ENCODE assay signal across 10 mouse cellular contexts in genomic region chr3:129708157-129708556, GRCm38 (mm10). TPM values are rescaled to one million over a fixed set of nuclear protein-coding genes. Genes with fewer than 3 reads are reported as not detected.
DNase-seq lines count a peak whose midpoint lies in the region; ATAC-seq and TF ChIP-seq lines count a peak whose summit lies in the region.
"Had no signal": no experiment of that assay in that cellular context is flagged by ENCODE, and none has a peak within 500 bp of the region (broad histone marks: within the 10 kb centered on the region; RNA-seq: fewer than 3 reads in every experiment).

No protein-coding gene starts in this region.

- no peaks in the 10 kb centered on the region for H3K79me3 ChIP-seq in C2C12 (ENCODE audit: low read depth)

- intact Hi-C loops in heart, postnatal 25 days (cut with DNase I) = no loop called here

- WGBS in heart, embryonic 16.5 days = 16% methylated on average over 5 of the region's 5 CpGs
- WGBS in forebrain, embryonic 15.5 days = 21% methylated on average over 5 of the region's 5 CpGs
- 19% methylated on average over 5 of the region's 5 CpGs for WGBS in midbrain, postnatal 0 days

- H3K4me2 ChIP-seq in heart, embryonic 16.5 days (ENCODE audit: low read depth, low read length) = no peak overlapping the region
- H3K4me2 ChIP-seq in forebrain, embryonic 15.5 days (replicated peaks) = no peak overlapping the region
- no peak overlapping the region for H3K4me2 ChIP-seq in midbrain, postnatal 0 days (ENCODE audit: low read depth, low read length, poor library complexity, severe bottlenecking)
- H3K4me2 ChIP-seq: embryonic facial prominence, embryonic 15.5 days; liver, embryonic 15.5 days had no signal

- 0 out of 2 replicates have a peak, but pooled peaks have one; percentile 18 for ATAC-seq in heart, embryonic 16.5 days (replicated peaks; ENCODE audit: extremely low read depth, insufficient read depth, low FRiP score)
- 0 out of 2 replicates have a peak, but pooled peaks have one; percentile 46 for ATAC-seq in forebrain, embryonic 15.5 days (replicated peaks)
- peak; percentile 27; the same call in 1 of the 2 replicates for ATAC-seq in midbrain, postnatal 0 days (ENCODE audit: low FRiP score)
- no peak for ATAC-seq in erythroblast, adult 5-6 weeks (replicated peaks; ENCODE audit: low FRiP score, poor library complexity, severe bottlenecking)

- no peaks in the 10 kb centered on the region for H3K27me3 ChIP-seq in heart, embryonic 16.5 days (ENCODE audit: control insufficient read depth, insufficient read depth, low read length)
- no peaks in the 10 kb centered on the region for H3K27me3 ChIP-seq in C2C12 (ENCODE audit: control insufficient read depth, insufficient read depth, insufficient read length)
- H3K27me3 ChIP-seq in forebrain, embryonic 15.5 days = no peaks in the 10 kb centered on the region
- no peaks in the 10 kb centered on the region for H3K27me3 ChIP-seq in midbrain, postnatal 0 days (ENCODE audit: insufficient read depth, low read length)
- H3K27me3 ChIP-seq: embryonic facial prominence, embryonic 15.5 days; liver, embryonic 15.5 days had no signal

- no peak for DNase-seq in heart, postnatal 25 days (ENCODE audit: low spot score)
- peak; percentile 63 for DNase-seq in adipocyte (ENCODE audit: low spot score)
- DNase-seq in layer of hippocampus, postnatal 10 days (ENCODE audit: low spot score in 2 of 2) = peak; percentile 66 to 67
- DNase-seq in midbrain, postnatal 0 days (ENCODE audit: low spot score) = peak; percentile 61

- H3K27ac ChIP-seq in heart, embryonic 16.5 days (ENCODE audit: low read length) = no peak overlapping the region
- no peak overlapping the region for H3K27ac ChIP-seq in forebrain, embryonic 15.5 days (replicated peaks)
- H3K27ac ChIP-seq in midbrain, postnatal 0 days (ENCODE audit: low read depth, low read length) = no peak overlapping the region
- H3K27ac ChIP-seq: embryonic facial prominence, embryonic 15.5 days; liver, embryonic 15.5 days had no signal

- no peaks in the 10 kb centered on the region for H3K4me1 ChIP-seq in heart, embryonic 16.5 days (ENCODE audit: control insufficient read depth, insufficient read depth, low read length)
- H3K4me1 ChIP-seq in forebrain, embryonic 15.5 days = no peaks in the 10 kb centered on the region
- H3K4me1 ChIP-seq in midbrain, postnatal 0 days (ENCODE audit: insufficient read depth, low read length) = no peaks in the 10 kb centered on the region
- H3K4me1 ChIP-seq: embryonic facial prominence, embryonic 15.5 days; liver, embryonic 15.5 days had no signal

- H3K9me3 ChIP-seq in heart, embryonic 16.5 days (replicated peaks; ENCODE audit: control insufficient read depth, low read length) = no peaks in the 10 kb centered on the region
- H3K9me3 ChIP-seq in forebrain, embryonic 15.5 days = no peaks in the 10 kb centered on the region
- H3K9me3 ChIP-seq in midbrain, postnatal 0 days (ENCODE audit: low read length) = no peaks in the 10 kb centered on the region
- H3K9me3 ChIP-seq: embryonic facial prominence, embryonic 15.5 days; liver, embryonic 15.5 days had no signal

- no peak overlapping the region for H3ac ChIP-seq in C2C12 (ENCODE audit: control insufficient read depth, insufficient read length, low read depth)

- no peaks in the 10 kb centered on the region for H3K79me2 ChIP-seq in C2C12 (ENCODE audit: control insufficient read depth, insufficient read depth)

- H3K36me3 ChIP-seq in heart, embryonic 16.5 days (ENCODE audit: control insufficient read depth, insufficient read depth) = no peaks in the 10 kb centered on the region
- H3K36me3 ChIP-seq in C2C12 (ENCODE audit: control insufficient read depth, insufficient read depth) = no peaks in the 10 kb centered on the region
- H3K36me3 ChIP-seq in forebrain, embryonic 15.5 days = no peaks in the 10 kb centered on the region
- 0 out of 2 replicates have a peak, but pooled peaks cover 8% of the 10 kb centered on the region for H3K36me3 ChIP-seq in midbrain, postnatal 0 days (ENCODE audit: insufficient read depth, low read length)
- H3K36me3 ChIP-seq: embryonic facial prominence, embryonic 15.5 days; liver, embryonic 15.5 days had no signal

- H3K9ac ChIP-seq in heart, embryonic 16.5 days (ENCODE audit: low read length) = no peak overlapping the region
- H3K9ac ChIP-seq in forebrain, embryonic 15.5 days (replicated peaks) = no peak overlapping the region
- no peak overlapping the region for H3K9ac ChIP-seq in midbrain, postnatal 0 days (replicated peaks; ENCODE audit: low read length, poor library complexity, severe bottlenecking)
- H3K9ac ChIP-seq: embryonic facial prominence, embryonic 15.5 days; liver, embryonic 15.5 days had no signal

- no peak overlapping the region for H3K4me3 ChIP-seq in heart, embryonic 16.5 days (ENCODE audit: low read length)
- H3K4me3 ChIP-seq in C2C12 (ENCODE audit: insufficient read depth, poor library complexity, severe bottlenecking) = no peak overlapping the region
- H3K4me3 ChIP-seq in forebrain, embryonic 15.5 days = no peak overlapping the region
- H3K4me3 ChIP-seq in midbrain, postnatal 0 days (ENCODE audit: low read depth, low read length) = no peak overlapping the region
- H3K4me3 ChIP-seq: embryonic facial prominence, embryonic 15.5 days; liver, embryonic 15.5 days had no signal

- TF ChIP-seq CTCF in C2C12 (IDR thresholded peaks at IDR 0.05; ENCODE audit: control insufficient read depth, insufficient read depth, insufficient read length) = peak; percentile 33
- peak; percentile 76 for TF ChIP-seq CTCF in midbrain, postnatal 0 days (IDR thresholded peaks at IDR 0.05)

TF ChIP-seq in C2C12, 6 proteins besides CTCF, POLR2A, EP300 and RAD21:
- TF ChIP-seq MYOD1 (IDR thresholded peaks at IDR 0.05; ENCODE audit: control insufficient read depth, insufficient read length, low read depth) (no peak), FOSL1 (IDR thresholded peaks at IDR 0.05; ENCODE audit: insufficient read depth, low read length, poor library complexity, severe bottlenecking) (no peak), USF1 (IDR thresholded peaks at IDR 0.05; ENCODE audit: low read depth) (no peak), MYOG (IDR thresholded peaks at IDR 0.05; ENCODE audit: control insufficient read depth, extremely low read depth, insufficient read length) (no peak), MAX (IDR thresholded peaks at IDR 0.05) (no peak), CEBPB (IDR thresholded peaks at IDR 0.05; ENCODE audit: low read depth) (no peak)

RNA-seq across cellular contexts. Expression of gene Egf, which starts 47.0 kb away (rescaled TPM):
- polyA plus RNA-seq in heart, embryonic 16.5 days (2015; fragmentation: Nextera tagmentation; extraction: Ambion mirVana) = 2.0 and 2.7 TPM in 2 replicates
- 1 to 10 TPM; 1.4 to 1.7 TPM for total RNA-seq in heart, postnatal 25 days (2021)
- polyA plus RNA-seq in C2C12 (2012; fragmentation: generic; extraction: Trizol) = 0.27 TPM
- 1.8 and 2.2 TPM in 2 replicates for polyA plus RNA-seq in forebrain, embryonic 15.5 days (2015; fragmentation: Nextera tagmentation; extraction: Ambion mirVana)
- 1 to 10 TPM; 1.9 to 2.8 TPM for total RNA-seq in layer of hippocampus, postnatal 10 days (2021)
- 1.3 and 2.3 TPM in 2 replicates for total RNA-seq in midbrain, postnatal 0 days (2014; rRNA removed)
- polyA plus RNA-seq in midbrain, postnatal 0 days (2015; fragmentation: Nextera tagmentation; extraction: Ambion mirVana) = 0.94 and 1.2 TPM in 2 replicates
- not detected in 2 replicates for total RNA-seq in erythroblast, adult 5-6 weeks (2015; ENCODE audit: low replicate concordance)
- total RNA-seq in erythroblast, adult 5-6 weeks (2017; ENCODE audit: low replicate concordance) = 0.51 and 0.70 TPM in 2 replicates
